18 mouse cellular contexts compared by ENCODE assay signal in genomic region chr3:60167633-60168032, GRCm38 (mm10).
DNase-seq lines count a peak whose midpoint lies in the region; ATAC-seq and TF ChIP-seq lines count a peak whose summit lies in the region.
"Had no signal": no experiment of that assay in that cellular context is flagged by ENCODE, and none has a peak within 500 bp of the region (broad histone marks: within the 10 kb centered on the region; RNA-seq: fewer than 3 reads in every experiment).

No protein-coding gene starts in this region.

- H3K9me3 ChIP-seq in forebrain, postnatal 0 days (ENCODE audit: low read length): no peaks in the 10 kb centered on the region
- H3K9me3 ChIP-seq in forebrain, embryonic 13.5 days (replicated peaks): no peaks in the 10 kb centered on the region
- H3K9me3 ChIP-seq in intestine, embryonic 16.5 days (ENCODE audit: control insufficient read depth, low read length): no peaks in the 10 kb centered on the region
- H3K9me3 ChIP-seq in liver, embryonic 15.5 days (replicated peaks): no peaks in the 10 kb centered on the region
- H3K9me3 ChIP-seq: embryonic facial prominence, embryonic 13.5 days; hindbrain, embryonic 15.5 days; limb, embryonic 13.5 days; neural tube, embryonic 12.5 days had no signal

- 72% methylated on average over 3 of the region's 3 CpGs for WGBS in forebrain, postnatal 0 days
- whole genome bisulfite sequencing in forebrain, embryonic 13.5 days: 85% methylated on average over 3 of the region's 3 CpGs
- 30% methylated on average over 3 of the region's 3 CpGs for WGBS in liver, adult 2 months
- whole genome bisulfite sequencing in intestine, embryonic 16.5 days: 63% methylated on average over 3 of the region's 3 CpGs
- 49% methylated on average over 3 of the region's 3 CpGs for WGBS in liver, embryonic 15.5 days (ENCODE audit: insufficient replicate concordance)

- TF ChIP-seq CTCF in forebrain, postnatal 0 days (IDR thresholded peaks at IDR 0.05; ENCODE audit: low read depth): no peak
- no peak for TF ChIP-seq CTCF in liver, adult 2 months (IDR thresholded peaks at IDR 0.05; ENCODE audit: low read depth, low read length)

- no peaks in the 10 kb centered on the region for H3K36me3 ChIP-seq in forebrain, postnatal 0 days (ENCODE audit: insufficient read depth)
- H3K36me3 ChIP-seq in forebrain, embryonic 13.5 days (ENCODE audit: poor library complexity, severe bottlenecking): no peaks in the 10 kb centered on the region
- H3K36me3 ChIP-seq in liver, adult 2 months (ENCODE audit: control insufficient read depth, insufficient read depth, low read length): no peaks in the 10 kb centered on the region
- H3K36me3 ChIP-seq in intestine, embryonic 16.5 days (ENCODE audit: control insufficient read depth, insufficient read depth, low read length): no peaks in the 10 kb centered on the region
- no peaks in the 10 kb centered on the region for H3K36me3 ChIP-seq in liver, embryonic 15.5 days (replicated peaks)
- H3K36me3 ChIP-seq: embryonic facial prominence, embryonic 13.5 days; hindbrain, embryonic 15.5 days; limb, embryonic 13.5 days; neural tube, embryonic 12.5 days had no signal

- H3K9ac ChIP-seq in forebrain, postnatal 0 days: no peak overlapping the region
- no peak overlapping the region for H3K9ac ChIP-seq in forebrain, embryonic 13.5 days
- no peak overlapping the region for H3K9ac ChIP-seq in liver, adult 2 months (ENCODE audit: low read depth, low read length)
- H3K9ac ChIP-seq in intestine, embryonic 16.5 days (ENCODE audit: low read depth, low read length): no peak overlapping the region
- no peak overlapping the region for H3K9ac ChIP-seq in liver, embryonic 15.5 days
- H3K9ac ChIP-seq: embryonic facial prominence, embryonic 13.5 days; hindbrain, embryonic 15.5 days; limb, embryonic 13.5 days; neural tube, embryonic 12.5 days had no signal

- no peaks in the 10 kb centered on the region for H3K27me3 ChIP-seq in forebrain, postnatal 0 days (ENCODE audit: insufficient read depth, low read length)
- H3K27me3 ChIP-seq in forebrain, embryonic 13.5 days: no peaks in the 10 kb centered on the region
- no peaks in the 10 kb centered on the region for H3K27me3 ChIP-seq in liver, adult 2 months (ENCODE audit: control insufficient read depth, insufficient read depth, low read length)
- H3K27me3 ChIP-seq in intestine, embryonic 16.5 days (replicated peaks; ENCODE audit: control insufficient read depth, insufficient read depth, low read length): no peaks in the 10 kb centered on the region
- no peaks in the 10 kb centered on the region for H3K27me3 ChIP-seq in liver, embryonic 15.5 days
- H3K27me3 ChIP-seq: embryonic facial prominence, embryonic 13.5 days; hindbrain, embryonic 15.5 days; limb, embryonic 13.5 days; neural tube, embryonic 12.5 days had no signal

- TF ChIP-seq POLR2A in liver, adult 2 months (IDR thresholded peaks at IDR 0.05; ENCODE audit: extremely low read depth, insufficient read depth, low read length): no peak

- H3K79me2 ChIP-seq in liver, adult 2 months (ENCODE audit: control insufficient read depth, insufficient read depth, low read length): no peaks in the 10 kb centered on the region

- DNase-seq in forebrain, postnatal 0 days: no peak
- peak; percentile 98 for DNase-seq in liver, adult 2 months (ENCODE audit: extremely low read depth, low read depth, low spot score)
- DNase-seq in liver: no peak
- no peak for DNase-seq in ovary, postnatal 36 days (ENCODE audit: low spot score)
- no peak for DNase-seq in retina, postnatal 1 day
- DNase-seq: cerebellum, adult 9-11 months; heart, postnatal 36 days; kidney, adult 18-20 months; lung, postnatal 14 days; right cerebral cortex, postnatal 25 days; thymus, postnatal 36 days had no signal

- peak; percentile 59 for ATAC-seq in forebrain, postnatal 0 days
- ATAC-seq in forebrain, embryonic 13.5 days: no peak
- peak; percentile 74 for ATAC-seq in intestine, embryonic 16.5 days
- ATAC-seq in liver, embryonic 15.5 days (ENCODE audit: insufficient read depth): peak; percentile 78

- H3K4me2 ChIP-seq in forebrain, postnatal 0 days (ENCODE audit: low read depth): no peak overlapping the region
- H3K4me2 ChIP-seq in forebrain, embryonic 13.5 days: no peak overlapping the region
- H3K4me2 ChIP-seq in intestine, embryonic 16.5 days (ENCODE audit: low read depth, low read length): no peak overlapping the region
- no peak overlapping the region for H3K4me2 ChIP-seq in liver, embryonic 15.5 days
- H3K4me2 ChIP-seq: embryonic facial prominence, embryonic 13.5 days; hindbrain, embryonic 15.5 days; limb, embryonic 13.5 days; neural tube, embryonic 12.5 days had no signal

- H3K4me1 ChIP-seq in forebrain, postnatal 0 days (ENCODE audit: insufficient read depth): no peaks in the 10 kb centered on the region
- H3K4me1 ChIP-seq in forebrain, embryonic 13.5 days: no peaks in the 10 kb centered on the region
- H3K4me1 ChIP-seq in liver, adult 2 months (ENCODE audit: control insufficient read depth, insufficient read depth, low read length): peaks cover 11% of the 10 kb centered on the region; the same call in 1 of the 2 replicates
- H3K4me1 ChIP-seq in intestine, embryonic 16.5 days (ENCODE audit: control insufficient read depth, insufficient read depth, low read length): no peaks in the 10 kb centered on the region
- H3K4me1 ChIP-seq in liver, embryonic 15.5 days (replicated peaks): 0 out of 2 replicates have a peak, but pooled peaks cover 6% of the 10 kb centered on the region
- H3K4me1 ChIP-seq: embryonic facial prominence, embryonic 13.5 days; hindbrain, embryonic 15.5 days; limb, embryonic 13.5 days; neural tube, embryonic 12.5 days had no signal

- no peak overlapping the region for H3K4me3 ChIP-seq in forebrain, postnatal 0 days (ENCODE audit: low read depth, low read length)
- H3K4me3 ChIP-seq in forebrain, embryonic 13.5 days: no peak overlapping the region
- no peak overlapping the region for H3K4me3 ChIP-seq in liver, adult 2 months (ENCODE audit: insufficient read depth, low read depth, low read length)
- no peak overlapping the region for H3K4me3 ChIP-seq in intestine, embryonic 16.5 days (ENCODE audit: low read length)
- H3K4me3 ChIP-seq in liver, embryonic 15.5 days (replicated peaks): no peak overlapping the region
- H3K4me3 ChIP-seq: embryonic facial prominence, embryonic 13.5 days; hindbrain, embryonic 15.5 days; limb, embryonic 13.5 days; neural tube, embryonic 12.5 days had no signal

- no peak overlapping the region for H3K27ac ChIP-seq in forebrain, postnatal 0 days (ENCODE audit: low read depth, low read length)
- H3K27ac ChIP-seq in forebrain, embryonic 13.5 days: no peak overlapping the region
- peak overlapping the region; percentile 65 for H3K27ac ChIP-seq in liver, adult 2 months (replicated peaks; ENCODE audit: insufficient read depth, low read depth, low read length)
- peak overlapping the region; percentile 69 for H3K27ac ChIP-seq in intestine, embryonic 16.5 days (ENCODE audit: low read length)
- peak overlapping the region; percentile 58; the same call in 1 of the 2 replicates for H3K27ac ChIP-seq in liver, embryonic 15.5 days (replicated peaks)
- H3K27ac ChIP-seq: embryonic facial prominence, embryonic 13.5 days; hindbrain, embryonic 15.5 days; limb, embryonic 13.5 days; neural tube, embryonic 12.5 days had no signal

Comparison
In these comparisons a context has a peak if more than half of its experiments do, and no peak if none do; other contexts are left out.
1. H3K27ac ChIP-seq: peak in liver, adult 2 months (single experiment), intestine, embryonic 16.5 days (single experiment) and liver, embryonic 15.5 days (single experiment); none in forebrain, postnatal 0 days (single experiment) and forebrain, embryonic 13.5 days (single experiment).